Mouse (Mus musculus) cerebellum, adult 9-10 months (tissue): ENCODE results near the gene Ajm1.

Experiments
- DNase-seq: peaks from one replicate; pipeline ENCODE4 v3.0.0; 2022

The Ajm1 gene

GRCm38 (mm10) chr2:25581294-25581864, at the start of gene Ajm1:
TSS of gene Ajm1 (minus strand) at chr2:25581757.
- peak; percentile 95 for DNase-seq

- DNase-seq = no peak
These were observed 47.2 kb upstream of the Ajm1 start for GRCm38 (mm10) chr2:25628738-25629137.

- DNase-seq = no peak
These were observed 46.3 kb upstream of the Ajm1 start, which contains the start of gene Fcna for GRCm38 (mm10) chr2:25627811-25628210. TSS of gene Fcna (minus strand) at chr2:25628030.

- peak; percentile 7 for DNase-seq
These were observed 44.4 kb upstream of the Ajm1 start for GRCm38 (mm10) chr2:25625986-25626385.

- peak; percentile 94 for DNase-seq
These were observed 40.0 kb upstream of the Ajm1 start, which contains the start of gene Tmem141 for GRCm38 (mm10) chr2:25621229-25622200. TSS of gene Tmem141 (minus strand) at chr2:25622005.

GRCm38 (mm10) chr2:25620852-25621228, 39.3 kb upstream of the Ajm1 start:
- no peak for DNase-seq

GRCm38 (mm10) chr2:25620386-25620785, 38.8 kb upstream of the Ajm1 start:
- DNase-seq = peak; percentile 13

- peak; percentile 5 for DNase-seq
These were observed 36.0 kb upstream of the Ajm1 start, which contains the start of gene Ccdc183 for GRCm38 (mm10) chr2:25617578-25617977. TSS of gene Ccdc183 (minus strand) at chr2:25617678.

GRCm38 (mm10) chr2:25616398-25616797, 34.8 kb upstream of the Ajm1 start:
- DNase-seq = peak; percentile 5

GRCm38 (mm10) chr2:25608671-25609070, 27.1 kb upstream of the Ajm1 start:
- no peak for DNase-seq

- peak; percentile 90 for DNase-seq
These were observed 26.4 kb upstream of the Ajm1 start, which contains the start of gene Rabl6 for GRCm38 (mm10) chr2:25607761-25608622. TSS of gene Rabl6 (minus strand) at chr2:25608521.

- DNase-seq = no peak
These were observed 21.0 kb upstream of the Ajm1 start for GRCm38 (mm10) chr2:25602526-25602925.

GRCm38 (mm10) chr2:25600037-25600436, 18.5 kb upstream of the Ajm1 start:
- no peak for DNase-seq

- DNase-seq = no peak
These were observed 17.2 kb upstream of the Ajm1 start for GRCm38 (mm10) chr2:25598749-25599148.

GRCm38 (mm10) chr2:25596765-25597510, 15.4 kb upstream of the Ajm1 start:
- DNase-seq = no peak

- no peak for DNase-seq
These were observed 10.3 kb upstream of the Ajm1 start for GRCm38 (mm10) chr2:25591863-25592262.

GRCm38 (mm10) chr2:25588227-25588907, 6.8 kb upstream of the Ajm1 start:
- no peak for DNase-seq

- DNase-seq = no peak
These were observed 5.7 kb upstream of the Ajm1 start for GRCm38 (mm10) chr2:25587290-25587689.

GRCm38 (mm10) chr2:25585601-25586000, 4.0 kb upstream of the Ajm1 start:
- no peak for DNase-seq

- DNase-seq = no peak
These were observed 3.3 kb upstream of the Ajm1 start for GRCm38 (mm10) chr2:25584856-25585255.

GRCm38 (mm10) chr2:25584152-25584551, 2.6 kb upstream of the Ajm1 start:
- no peak for DNase-seq
